Mouse (Mus musculus) neural tube, embryonic 15.5 days (tissue): ENCODE data around the gene Scgb2b11. TPM values are rescaled to one million over a fixed set of nuclear protein-coding genes. Genes with fewer than 3 reads are reported as not detected.
"Not testable (repeated sequence)": the region's sequence is repeated elsewhere in the genome, so short reads cannot be mapped to it uniquely, and the experiment has no call there.

Source experiments
- ATAC-seq: fragments of 200-750 bp; cut with Nextera tagmentation; 2 replicates; pipeline ENCODE4 v1.8.0; 2017; ENCODE audit warnings: mild to moderate bottlenecking, moderate TSS enrichment, moderate library complexity; ENCODE audit not compliant: low FRiP score
- H3K27ac ChIP-seq: fragments of 300-500 bp; sonication (generic); replicated peaks from 2 replicates; pipeline ENCODE4 v1.5.1; 2015; ENCODE audit warnings: mild to moderate bottlenecking, inconsistent platforms
- H3K27me3 ChIP-seq: fragments of 300-500 bp; sonication (generic); replicated peaks from 2 replicates; pipeline ENCODE4 v1.6.1; 2015; ENCODE audit warnings: inconsistent platforms
- H3K36me3 ChIP-seq: fragments of 300-500 bp; sonication (generic); 2 replicates; pipeline ENCODE4 v1.6.1; 2015; ENCODE audit warnings: inconsistent platforms
- H3K4me1 ChIP-seq: fragments of 300-500 bp; sonication (generic); 2 replicates; pipeline ENCODE4 v1.6.1; 2015; ENCODE audit warnings: inconsistent platforms
- H3K4me2 ChIP-seq: fragments of 300-500 bp; sonication (generic); 2 replicates; pipeline ENCODE4 v1.6.1; 2015; ENCODE audit warnings: inconsistent platforms, mild to moderate bottlenecking, moderate library complexity
- H3K4me3 ChIP-seq: fragments of 300-500 bp; sonication (generic); replicated peaks from 2 replicates; pipeline ENCODE4 v1.5.1; 2015; ENCODE audit warnings: mild to moderate bottlenecking, inconsistent platforms
- H3K9ac ChIP-seq: fragments of 300-500 bp; sonication (generic); replicated peaks from 2 replicates; pipeline ENCODE4 v1.6.1; 2015; ENCODE audit warnings: mild to moderate bottlenecking, inconsistent platforms
- H3K9me3 ChIP-seq: fragments of 300-500 bp; sonication (generic); replicated peaks from 2 replicates; pipeline ENCODE4 v1.6.1; 2016; ENCODE audit warnings: inconsistent platforms
- WGBS: fragments of 180-500 bp; shearing (Covaris S2); methylation state at CpG from one replicate; pipeline ENCODE4 v1.1.7; 2015; ENCODE audit warnings: mixed read lengths; 5-methylcytosine and 5-hydroxymethylcytosine counted together
- polyA plus RNA-seq: library from polyadenylated mRNA; unstranded; fragments of >200 nt; fragmentation: Nextera tagmentation; extraction: Ambion mirVana; gene quantifications from 2 replicates; pipeline ENCODE4 v1.2.1, GENCODE M21; 2015

Scgb2b11 gene
- polyA plus RNA-seq, result not detected in 2 replicates

DNA sequence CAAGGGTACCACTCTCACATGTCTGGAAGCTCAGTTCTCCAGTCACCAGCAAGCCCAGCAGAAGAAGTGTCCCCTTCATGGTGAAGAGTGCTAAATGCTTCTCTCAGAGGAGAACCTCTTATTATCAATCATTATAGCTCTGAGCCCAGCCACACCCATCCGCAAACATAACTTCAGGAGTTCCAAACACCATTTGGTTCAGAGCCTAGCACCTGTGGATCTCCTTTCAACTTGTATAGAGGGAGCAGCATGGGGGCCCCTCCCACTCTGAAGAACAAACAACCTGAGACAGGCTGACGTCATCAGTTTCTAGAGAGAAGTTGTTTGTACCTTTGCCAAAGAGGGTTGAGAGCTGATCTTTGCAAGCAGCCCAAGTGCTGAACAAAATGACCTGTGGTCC lies at the start of gene Scgb2b11:
Scgb2b11 (minus strand) TSS at position 101 of the 400 bp plus-strand sequence.
- not testable (repeated sequence) for H3K36me3 ChIP-seq, H3K4me2 ChIP-seq
- 100% methylated on average over 2 of the region's 2 CpGs for WGBS

DNA sequence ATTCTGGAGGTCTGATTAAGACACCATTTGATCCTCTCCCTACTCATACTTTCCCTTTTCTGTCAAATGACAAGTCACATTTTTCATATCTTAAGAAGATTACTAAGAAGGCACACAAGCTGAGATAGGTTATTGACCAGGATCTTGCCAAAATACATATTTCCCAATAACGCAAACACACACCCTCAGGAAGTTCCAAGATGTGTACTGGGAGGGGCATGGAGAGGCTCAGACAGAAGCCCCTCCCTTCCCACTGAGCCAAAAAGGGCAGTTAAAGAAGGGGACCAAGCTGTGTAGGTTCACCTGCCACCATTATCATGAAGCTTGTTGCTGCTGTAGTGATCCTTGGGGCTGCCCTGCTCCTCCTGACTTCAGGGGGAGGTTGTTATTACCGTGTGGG lies 11.6 kb upstream of the Scgb2b11 start, which contains the start of gene Scgb1b11:
Scgb1b11 (plus strand) TSS at position 301 of the 400 bp plus-strand sequence.
- not testable (repeated sequence) for H3K9ac ChIP-seq, ATAC-seq, H3K36me3 ChIP-seq, H3K4me1 ChIP-seq, H3K4me3 ChIP-seq, H3K27me3 ChIP-seq, H3K27ac ChIP-seq, H3K4me2 ChIP-seq, H3K9me3 ChIP-seq
- WGBS, result no CpG with 5 or more reads among the region's 2 CpGs

More for the DNA sequence above, at the start of gene Scgb2b11:
- H3K4me3 ChIP-seq, ATAC-seq, H3K9ac ChIP-seq, H3K27me3 ChIP-seq, H3K4me1 ChIP-seq, H3K27ac ChIP-seq, H3K9me3 ChIP-seq: not testable (repeated sequence)

Other genes starting within 250 kb of the Scgb2b11 start
- gene Scgb1b10, start 110.3 kb downstream of the Scgb2b11 start, polyA plus RNA-seq, result not detected in 2 replicates
- gene Scgb1b11, start 11.7 kb upstream of the Scgb2b11 start, polyA plus RNA-seq, result not detected in 2 replicates
- not detected in 2 replicates for gene Scgb2b12, start 116.1 kb upstream of the Scgb2b11 start, polyA plus RNA-seq
- not detected in 2 replicates for gene Scgb1b12, start 123.0 kb upstream of the Scgb2b11 start, polyA plus RNA-seq
- gene Scgb1b29, start 230.4 kb upstream of the Scgb2b11 start, polyA plus RNA-seq, result not detected in 2 replicates